23 mouse cellular contexts compared by ENCODE assay signal in the genomic region with DNA sequence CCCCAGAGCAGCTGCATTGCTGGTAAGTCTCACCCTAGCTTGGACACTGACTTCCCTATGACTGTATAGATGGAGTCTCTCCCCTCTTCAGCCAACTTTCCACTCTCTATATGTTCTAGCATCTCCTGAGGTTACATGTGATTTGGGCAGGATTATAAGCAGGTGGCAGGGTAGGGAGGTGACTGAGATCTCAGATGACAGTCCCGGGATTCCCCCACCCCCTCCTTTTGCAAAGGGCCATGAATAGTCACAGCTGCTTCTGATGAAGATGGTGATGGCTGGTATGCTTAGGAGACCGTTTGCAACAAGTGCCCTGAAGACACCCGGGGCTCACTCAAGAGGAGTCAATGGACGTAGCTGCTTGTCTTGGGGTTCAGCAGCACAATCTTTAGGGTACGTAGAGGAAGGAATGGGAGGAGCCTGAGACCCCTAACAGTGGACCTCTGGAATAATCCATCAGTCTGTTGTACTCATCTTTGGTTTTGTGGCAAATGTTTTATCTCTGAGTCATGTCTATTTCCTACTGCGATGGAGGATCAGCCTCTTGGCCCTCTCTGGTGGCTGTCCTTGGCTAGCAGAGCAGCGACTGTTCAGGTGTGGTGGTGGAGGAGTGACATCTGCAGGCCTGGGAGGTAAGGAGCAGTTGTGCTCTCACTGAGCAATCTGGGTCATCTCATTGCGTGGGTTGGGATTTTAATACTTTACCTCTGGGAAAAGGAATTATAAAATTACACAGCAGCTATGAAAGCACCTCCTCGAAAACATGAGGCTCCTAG. TPM values are rescaled to one million over a fixed set of nuclear protein-coding genes. Genes with fewer than 3 reads are reported as not detected.
DNase-seq lines count a peak whose midpoint lies in the region; ATAC-seq and TF ChIP-seq lines count a peak whose summit lies in the region.
"Had no signal": no experiment of that assay in that cellular context is flagged by ENCODE, and none has a peak within 500 bp of the region (broad histone marks: within the 10 kb centered on the region; RNA-seq: fewer than 3 reads in every experiment).

No protein-coding gene starts in this region.

- H3K36me3 ChIP-seq in hindbrain, postnatal 0 days (ENCODE audit: insufficient read depth, low read length): no peaks in the 10 kb centered on the region
- H3K36me3 ChIP-seq in hindbrain, embryonic 12.5 days: no peaks in the 10 kb centered on the region
- H3K36me3 ChIP-seq: embryonic facial prominence, embryonic 12.5 days; forebrain, embryonic 12.5 days; heart, embryonic 15.5 days; hindbrain, embryonic 10.5 days; hindbrain, embryonic 15.5 days; intestine, embryonic 15.5 days had no signal

- H3K4me1 ChIP-seq in hindbrain, postnatal 0 days (ENCODE audit: insufficient read depth, low read length): 0 out of 2 replicates have a peak, but pooled peaks cover 3% of the 10 kb centered on the region
- H3K4me1 ChIP-seq in hindbrain, embryonic 12.5 days: peaks cover 14% of the 10 kb centered on the region
- H3K4me1 ChIP-seq: heart, embryonic 15.5 days had no signal

- no peak for ATAC-seq in hindbrain, postnatal 0 days
- ATAC-seq in hindbrain, embryonic 12.5 days (ENCODE audit: low FRiP score): no peak
- peak; percentile 57 for ATAC-seq in CD4-positive, CD25-positive, alpha-beta regulatory T cell, adult 4 months
- ATAC-seq in activated CD4-positive, CD25-positive, alpha-beta regulatory T cell, adult 4 months: peak; percentile 51
- ATAC-seq: intestine, embryonic 15.5 days had no signal

- no peak overlapping the region for H3K4me3 ChIP-seq in hindbrain, postnatal 0 days (ENCODE audit: low read length)
- no peak overlapping the region for H3K4me3 ChIP-seq in hindbrain, embryonic 12.5 days
- H3K4me3 ChIP-seq: embryonic facial prominence, embryonic 12.5 days; forebrain, embryonic 12.5 days; heart, adult 2 months; heart, embryonic 15.5 days; hindbrain, embryonic 10.5 days; hindbrain, embryonic 15.5 days; intestine, embryonic 15.5 days had no signal

- H3K27ac ChIP-seq in hindbrain, postnatal 0 days: no peak overlapping the region
- H3K27ac ChIP-seq in hindbrain, embryonic 12.5 days: no peak overlapping the region
- H3K27ac ChIP-seq: embryonic facial prominence, embryonic 12.5 days; forebrain, embryonic 12.5 days; heart, adult 2 months; heart, embryonic 15.5 days; hindbrain, embryonic 10.5 days; hindbrain, embryonic 15.5 days; intestine, embryonic 15.5 days had no signal

- no peak for DNase-seq in hindbrain, postnatal 0 days (ENCODE audit: low spot score)
- no peak for DNase-seq in embryo, embryonic 10.5 days (ENCODE audit: low spot score)
- no peak for DNase-seq in MN1 (ENCODE audit: low spot score)
- DNase-seq: adrenal gland, adult 8-10 months; adrenal gland, postnatal 36 days; cerebellum, adult 2 months; heart, adult 2 months; heart, postnatal 14 days; kidney, adult 18-20 months had no signal

- H3K4me2 ChIP-seq in hindbrain, postnatal 0 days (ENCODE audit: low read depth, low read length): no peak overlapping the region
- no peak overlapping the region for H3K4me2 ChIP-seq in hindbrain, embryonic 12.5 days (replicated peaks)
- H3K4me2 ChIP-seq: embryonic facial prominence, embryonic 12.5 days; forebrain, embryonic 12.5 days; heart, embryonic 11.5 days; heart, embryonic 15.5 days; hindbrain, embryonic 15.5 days; intestine, embryonic 15.5 days had no signal

- no peak overlapping the region for H3K9ac ChIP-seq in hindbrain, postnatal 0 days (replicated peaks; ENCODE audit: low read length)
- no peak overlapping the region for H3K9ac ChIP-seq in hindbrain, embryonic 12.5 days
- H3K9ac ChIP-seq: embryonic facial prominence, embryonic 12.5 days; forebrain, embryonic 12.5 days; heart, embryonic 15.5 days; hindbrain, embryonic 15.5 days; intestine, embryonic 15.5 days had no signal

- H3K9me3 ChIP-seq in hindbrain, postnatal 0 days (ENCODE audit: low read length): no peaks in the 10 kb centered on the region
- H3K9me3 ChIP-seq in hindbrain, embryonic 12.5 days (replicated peaks): no peaks in the 10 kb centered on the region
- H3K9me3 ChIP-seq: embryonic facial prominence, embryonic 12.5 days; heart, embryonic 15.5 days; hindbrain, embryonic 15.5 days; intestine, embryonic 15.5 days had no signal

- WGBS in hindbrain, postnatal 0 days: 79% methylated on average over 9 of the region's 9 CpGs
- WGBS in hindbrain, embryonic 12.5 days: 83% methylated on average over 9 of the region's 9 CpGs

- TF ChIP-seq CTCF in hindbrain, postnatal 0 days (IDR thresholded peaks at IDR 0.05; ENCODE audit: low read depth): peak; percentile 32; the same call in 1 of the 2 replicates

- no peaks in the 10 kb centered on the region for H3K27me3 ChIP-seq in hindbrain, postnatal 0 days (ENCODE audit: insufficient read depth, low read length)
- H3K27me3 ChIP-seq in hindbrain, embryonic 12.5 days: peaks cover 15% of the 10 kb centered on the region
- H3K27me3 ChIP-seq: embryonic facial prominence, embryonic 12.5 days; hindbrain, embryonic 15.5 days; intestine, embryonic 15.5 days had no signal

RNA-seq across cellular contexts. Expression of a gene that starts 38.5 kb away (rescaled TPM):
- not detected in 2 replicates for total RNA-seq in hindbrain, postnatal 0 days (2014; rRNA removed)
- not detected in 2 replicates for polyA plus RNA-seq in hindbrain, postnatal 0 days (2015; fragmentation: Nextera tagmentation; extraction: Ambion mirVana)
- polyA plus RNA-seq in hindbrain, embryonic 12.5 days (2016; fragmentation: Nextera tagmentation; extraction: Ambion mirVana): not detected in 2 replicates
- polyA plus RNA-seq in CD4-positive, CD25-positive, alpha-beta regulatory T cell, adult 4 months (2017; shearing (Covaris generic)): not detected
- not detected for polyA plus RNA-seq in activated CD4-positive, CD25-positive, alpha-beta regulatory T cell, adult 4 months (2017; shearing (Covaris generic))
- total RNA-seq: adrenal gland, adult 8-10 months; adrenal gland, postnatal 36 days; common myeloid progenitor, adult 5-6 weeks; gastrocnemius, adult 8-10 months; gastrocnemius, postnatal 4 days; heart, adult 2 months; heart, postnatal 14 days; MEL had no signal
- polyA plus RNA-seq: cerebellum, adult 2 months; embryonic facial prominence, embryonic 12.5 days; forebrain, embryonic 12.5 days; heart, adult 2 months; heart, embryonic 11.5 days; heart, embryonic 15.5 days; hindbrain, embryonic 10.5 days; hindbrain, embryonic 15.5 days had no signal

RNA-seq across cellular contexts. Expression of a gene that starts 47.4 kb away (rescaled TPM):
- 12.4 and 13.5 TPM in 2 replicates for total RNA-seq in hindbrain, postnatal 0 days (2014; rRNA removed)
- 8.0 and 8.2 TPM in 2 replicates for polyA plus RNA-seq in hindbrain, postnatal 0 days (2015; fragmentation: Nextera tagmentation; extraction: Ambion mirVana)
- polyA plus RNA-seq in hindbrain, embryonic 12.5 days (2016; fragmentation: Nextera tagmentation; extraction: Ambion mirVana): 2.3 and 2.5 TPM in 2 replicates
- polyA plus RNA-seq in CD4-positive, CD25-positive, alpha-beta regulatory T cell, adult 4 months (2017; shearing (Covaris generic)): 10 to 100 TPM; 36.3 to 38.2 TPM
- 10 to 100 TPM; 25.5 to 31.1 TPM for polyA plus RNA-seq in activated CD4-positive, CD25-positive, alpha-beta regulatory T cell, adult 4 months (2017; shearing (Covaris generic))

Comparison
In these comparisons a context has a peak if more than half of its experiments do, and no peak if none do; other contexts are left out.
1. ATAC-seq: peak in CD4-positive, CD25-positive, alpha-beta regulatory T cell, adult 4 months (single experiment) and activated CD4-positive, CD25-positive, alpha-beta regulatory T cell, adult 4 months (single experiment); none in hindbrain, postnatal 0 days (single experiment) and hindbrain, embryonic 12.5 days (single experiment).